Mouse (Mus musculus) spleen, adult 2 months (tissue): ENCODE data around the gene Ugt1a6a.

Experiments used
- CTCF ChIP-seq: fragments of 200-500 bp; IDR thresholded peaks from 2 replicates; pipeline ENCODE4 v1.5.1; 2011; ENCODE audit warnings: mild to moderate bottlenecking, inconsistent platforms; ENCODE audit not compliant: insufficient read depth, insufficient read length, insufficient replicate concordance; ENCODE audit errors: extremely low read depth
- POLR2A ChIP-seq: fragments of 200-500 bp; IDR thresholded peaks from 2 replicates; pipeline ENCODE4 v1.6.1; 2011; ENCODE audit warnings: low read depth, low read length, inconsistent platforms

- TF ChIP-seq CTCF (no peak), POLR2A (no peak)
These were observed 95.0 kb downstream of the Ugt1a6a start for GRCm38 (mm10) chr1:88229566-88229965.
